Mouse (Mus musculus) heart, adult 2 months (tissue): ENCODE results near the gene Trpc4ap.

ENCODE experiments used
- CTCF ChIP-seq: fragments of 200-600 bp; IDR thresholded peaks from 2 replicates; pipeline ENCODE4 v1.8.1; 2022; ENCODE audit warnings: antibody characterized with exemption, mild to moderate bottlenecking, moderate library complexity
- POLR2A ChIP-seq: fragments of 200-500 bp; IDR thresholded peaks from 2 replicates; pipeline ENCODE4 v1.6.1; 2011; ENCODE audit warnings: mild to moderate bottlenecking, low read depth, low read length, control low read depth; ENCODE audit not compliant: insufficient read depth

DNA sequence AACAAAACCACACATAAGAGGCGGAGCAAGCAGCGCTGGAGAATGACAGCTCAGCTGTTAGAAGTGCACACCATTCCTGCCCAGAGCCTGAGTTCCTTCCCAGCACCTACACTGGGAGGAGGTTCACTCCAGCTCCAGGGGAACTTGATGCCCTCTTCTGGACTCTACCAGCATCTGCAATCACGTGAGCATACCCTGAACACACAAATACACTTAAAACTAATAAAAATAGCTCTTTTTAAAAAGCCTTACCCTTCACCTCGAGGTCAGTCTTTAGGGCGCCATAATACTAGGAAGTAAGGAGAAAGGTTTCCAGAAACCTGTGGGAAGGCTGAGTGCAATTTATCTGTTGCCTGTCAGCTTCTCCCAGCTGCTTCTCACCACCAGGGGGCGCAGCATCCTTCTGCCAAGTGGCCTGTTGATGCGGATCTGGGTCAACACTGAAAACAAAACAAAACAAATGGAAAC is 3.9 kb upstream of the Trpc4ap start:
- TF ChIP-seq CTCF, result peak; percentile 99
- TF ChIP-seq POLR2A, result no peak
